Mouse (Mus musculus): ENCODE measurements around the gene Gfi1b. TPM values are rescaled to one million over a fixed set of nuclear protein-coding genes. Genes with fewer than 3 reads are reported as not detected.

Gene Gfi1b
- polyA plus RNA-seq, 1 experiment, result not detected

DNA sequence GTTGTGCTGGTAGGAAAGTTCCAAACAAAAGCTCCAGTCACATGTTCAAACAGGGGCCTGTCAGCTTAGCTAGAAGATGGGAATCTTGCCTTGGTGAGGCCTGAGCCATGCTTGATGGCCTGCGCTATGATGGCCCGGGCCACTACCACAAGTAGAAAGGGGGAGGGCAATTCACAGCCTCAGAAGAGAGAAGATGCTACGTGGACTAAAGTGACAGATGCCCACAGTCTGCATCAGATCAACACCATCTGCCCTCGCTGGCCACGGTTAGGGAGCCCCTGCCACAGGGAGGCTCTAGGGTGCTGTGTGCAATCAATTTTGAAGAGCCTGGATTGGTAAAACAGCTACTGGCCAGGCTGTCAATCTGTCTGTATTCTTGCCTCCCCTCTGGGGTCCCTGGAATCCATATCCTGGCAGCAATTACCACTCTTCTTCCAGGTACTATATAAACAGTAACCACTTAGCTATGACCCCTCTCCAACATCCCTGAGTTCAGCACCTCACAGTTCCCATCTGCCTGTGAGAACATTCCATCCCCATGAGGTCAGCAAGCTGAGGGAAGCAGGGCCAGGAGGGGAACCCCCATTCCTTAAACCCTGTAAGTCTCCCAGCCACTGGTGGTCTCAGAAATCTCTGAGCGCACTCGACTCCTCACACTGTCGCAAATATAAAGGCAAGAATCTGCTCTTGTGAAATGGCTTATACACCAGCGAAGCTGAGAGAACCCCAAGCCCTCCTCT lies 15.5 kb upstream of the Gfi1b start:
- peaks cover 4% of the 10 kb centered on the region for H3K27me3 ChIP-seq (ENCODE audit: control insufficient read depth, insufficient read depth, insufficient read length)

GRCm38 (mm10) chr2:28635199-28635598 lies 13.4 kb upstream of the Gfi1b start:
- Histone ChIP-seq H3K4me2 (ENCODE audit: low read depth) (no peak overlapping the region), H3K4me3 (no peak overlapping the region), H3K79me2 (ENCODE audit: control insufficient read depth, insufficient read depth) (no peaks in the 10 kb centered on the region), H3K27me3 (ENCODE audit: control insufficient read depth, insufficient read depth, insufficient read length) (peaks cover 4% of the 10 kb centered on the region), H3K36me3 (ENCODE audit: control insufficient read depth, insufficient read depth) (no peaks in the 10 kb centered on the region), H3ac (ENCODE audit: control insufficient read depth, insufficient read length) (no peak overlapping the region)
- TF ChIP-seq USF1 (IDR thresholded peaks at IDR 0.05; ENCODE audit: low read depth) (no peak), SRF (IDR thresholded peaks at IDR 0.05; ENCODE audit: control insufficient read depth, insufficient read length, low read depth) (no peak), REST (IDR thresholded peaks at IDR 0.05; ENCODE audit: insufficient read depth, insufficient read length) (no peak), TCF3 (IDR thresholded peaks at IDR 0.05; ENCODE audit: insufficient read length, low read depth) (no peak), MAX (IDR thresholded peaks at IDR 0.05; ENCODE audit: low read depth) (no peak), MYOD1 (IDR thresholded peaks at IDR 0.05; ENCODE audit: control insufficient read depth in 1 of 3, insufficient read length in 2 of 3, low read depth in 2 of 3) (no peak), CEBPB (IDR thresholded peaks at IDR 0.05; ENCODE audit: insufficient read depth, poor library complexity, severe bottlenecking) (no peak), MYOG (IDR thresholded peaks at IDR 0.05; ENCODE audit: control insufficient read depth in 1 of 3, insufficient read depth in 1 of 3, insufficient read length in 2 of 3, low read depth in 2 of 3) (no peak), TCF12 (IDR thresholded peaks at IDR 0.05; ENCODE audit: insufficient read depth, poor library complexity, severe bottlenecking) (no peak), E2F4 (IDR thresholded peaks at IDR 0.05; ENCODE audit: insufficient read depth) (no peak), POLR2AphosphoS2 (IDR thresholded peaks at IDR 0.05; ENCODE audit: insufficient read length, low read depth) (no peak), POLR2A (IDR thresholded peaks at IDR 0.05; ENCODE audit: insufficient read length, low read depth) (no peak)

More for the DNA sequence above, 15.5 kb upstream of the Gfi1b start:
- Histone ChIP-seq H3K4me3 (no peak overlapping the region), H3K79me2 (ENCODE audit: control insufficient read depth, insufficient read depth) (peaks cover 7% of the 10 kb centered on the region), H3K36me3 (ENCODE audit: control insufficient read depth, insufficient read depth) (no peaks in the 10 kb centered on the region), H3ac (ENCODE audit: control insufficient read depth, insufficient read length) (no peak overlapping the region), H3K4me2 (ENCODE audit: low read depth) (no peak overlapping the region)
- TF ChIP-seq MAX (IDR thresholded peaks at IDR 0.05; ENCODE audit: low read depth) (no peak), USF1 (IDR thresholded peaks at IDR 0.05; ENCODE audit: low read depth) (no peak), POLR2AphosphoS2 (IDR thresholded peaks at IDR 0.05; ENCODE audit: insufficient read length, low read depth) (no peak), MYOG (IDR thresholded peaks at IDR 0.05; ENCODE audit: control insufficient read depth in 1 of 3, insufficient read depth in 1 of 3, insufficient read length in 2 of 3, low read depth in 2 of 3) (no peak), REST (IDR thresholded peaks at IDR 0.05; ENCODE audit: insufficient read depth, insufficient read length) (no peak), E2F4 (IDR thresholded peaks at IDR 0.05; ENCODE audit: insufficient read depth) (no peak), TCF3 (IDR thresholded peaks at IDR 0.05; ENCODE audit: insufficient read length, low read depth) (no peak), MYOD1 (IDR thresholded peaks at IDR 0.05; ENCODE audit: control insufficient read depth in 1 of 3, insufficient read length in 2 of 3, low read depth in 2 of 3) (no peak), POLR2A (IDR thresholded peaks at IDR 0.05; ENCODE audit: insufficient read length, low read depth) (no peak), CEBPB (IDR thresholded peaks at IDR 0.05; ENCODE audit: insufficient read depth, poor library complexity, severe bottlenecking) (no peak), TCF12 (IDR thresholded peaks at IDR 0.05; ENCODE audit: insufficient read depth, poor library complexity, severe bottlenecking) (no peak), SRF (IDR thresholded peaks at IDR 0.05; ENCODE audit: control insufficient read depth, insufficient read length, low read depth) (no peak)

DNA sequence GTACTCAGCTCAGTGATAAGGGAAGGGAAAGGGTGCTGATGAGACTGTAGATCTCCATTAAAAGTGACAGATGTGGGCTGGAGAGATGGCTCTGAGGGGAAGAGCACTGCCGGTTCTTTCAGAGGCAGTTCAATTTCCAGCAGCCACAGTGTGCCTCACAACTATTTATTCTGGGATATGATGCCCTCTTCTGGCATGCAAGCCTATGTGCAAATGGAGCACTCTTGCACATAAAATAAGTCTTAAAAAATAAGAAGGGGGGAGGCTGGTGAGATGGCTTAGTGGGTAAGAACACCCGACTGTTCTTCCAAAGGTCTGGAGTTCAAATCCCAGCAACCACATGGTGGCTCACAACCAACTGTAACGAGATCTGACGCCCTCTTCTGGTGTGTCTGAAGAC lies 11.4 kb upstream of the Gfi1b start:
- Histone ChIP-seq H3K4me3 (no peak overlapping the region), H3K4me2 (ENCODE audit: low read depth) (no peak overlapping the region), H3K27me3 (ENCODE audit: control insufficient read depth, insufficient read depth, insufficient read length) (peaks cover 10% of the 10 kb centered on the region), H3K79me2 (ENCODE audit: control insufficient read depth, insufficient read depth) (no peaks in the 10 kb centered on the region), H3K36me3 (ENCODE audit: control insufficient read depth, insufficient read depth) (no peaks in the 10 kb centered on the region), H3ac (ENCODE audit: control insufficient read depth, insufficient read length) (no peak overlapping the region)
- TF ChIP-seq POLR2AphosphoS2 (IDR thresholded peaks at IDR 0.05; ENCODE audit: insufficient read length, low read depth), result no peak
- TF ChIP-seq TCF3 (IDR thresholded peaks at IDR 0.05; ENCODE audit: insufficient read length, low read depth), result no peak
- TF ChIP-seq E2F4 (IDR thresholded peaks at IDR 0.05; ENCODE audit: insufficient read depth), result no peak
- TF ChIP-seq REST (IDR thresholded peaks at IDR 0.05; ENCODE audit: insufficient read depth, insufficient read length), result no peak
- TF ChIP-seq MYOD1 (IDR thresholded peaks at IDR 0.05; ENCODE audit: control insufficient read depth in 1 of 3, insufficient read length in 2 of 3, low read depth in 2 of 3), result no peak
- no peak for TF ChIP-seq TCF12 (IDR thresholded peaks at IDR 0.05; ENCODE audit: insufficient read depth, poor library complexity, severe bottlenecking)
- no peak for TF ChIP-seq SRF (IDR thresholded peaks at IDR 0.05; ENCODE audit: control insufficient read depth, insufficient read length, low read depth)
- no peak for TF ChIP-seq MYOG (IDR thresholded peaks at IDR 0.05; ENCODE audit: control insufficient read depth in 1 of 3, insufficient read depth in 1 of 3, insufficient read length in 2 of 3, low read depth in 2 of 3)
- TF ChIP-seq CEBPB (IDR thresholded peaks at IDR 0.05; ENCODE audit: insufficient read depth, poor library complexity, severe bottlenecking), result no peak
- TF ChIP-seq POLR2A (IDR thresholded peaks at IDR 0.05; ENCODE audit: insufficient read length, low read depth), result no peak
- TF ChIP-seq USF1 (IDR thresholded peaks at IDR 0.05; ENCODE audit: low read depth), result no peak
- no peak for TF ChIP-seq MAX (IDR thresholded peaks at IDR 0.05; ENCODE audit: low read depth)

GRCm38 (mm10) chr2:28632626-28633025 lies 10.8 kb upstream of the Gfi1b start:
- H3K4me2 ChIP-seq (ENCODE audit: low read depth), result no peak overlapping the region
- no peak overlapping the region for H3ac ChIP-seq (ENCODE audit: control insufficient read depth, insufficient read length)
- H3K79me2 ChIP-seq (ENCODE audit: control insufficient read depth, insufficient read depth), result no peaks in the 10 kb centered on the region
- H3K36me3 ChIP-seq (ENCODE audit: control insufficient read depth, insufficient read depth), result no peaks in the 10 kb centered on the region
- peaks cover 12% of the 10 kb centered on the region for H3K27me3 ChIP-seq (ENCODE audit: control insufficient read depth, insufficient read depth, insufficient read length)
- TF ChIP-seq TCF12 (IDR thresholded peaks at IDR 0.05; ENCODE audit: insufficient read depth, poor library complexity, severe bottlenecking) (no peak), USF1 (IDR thresholded peaks at IDR 0.05; ENCODE audit: low read depth) (no peak), E2F4 (IDR thresholded peaks at IDR 0.05; ENCODE audit: insufficient read depth) (no peak), CEBPB (IDR thresholded peaks at IDR 0.05; ENCODE audit: insufficient read depth, poor library complexity, severe bottlenecking) (no peak), MYOD1 (IDR thresholded peaks at IDR 0.05; ENCODE audit: control insufficient read depth in 1 of 3, insufficient read length in 2 of 3, low read depth in 2 of 3) (no peak), MYOG (IDR thresholded peaks at IDR 0.05; ENCODE audit: control insufficient read depth in 1 of 3, insufficient read depth in 1 of 3, insufficient read length in 2 of 3, low read depth in 2 of 3) (no peak), POLR2AphosphoS2 (IDR thresholded peaks at IDR 0.05; ENCODE audit: insufficient read length, low read depth) (no peak), SRF (IDR thresholded peaks at IDR 0.05; ENCODE audit: control insufficient read depth, insufficient read length, low read depth) (no peak), MAX (IDR thresholded peaks at IDR 0.05; ENCODE audit: low read depth) (no peak), TCF3 (IDR thresholded peaks at IDR 0.05; ENCODE audit: insufficient read length, low read depth) (no peak), REST (IDR thresholded peaks at IDR 0.05; ENCODE audit: insufficient read depth, insufficient read length) (no peak), POLR2A (IDR thresholded peaks at IDR 0.05; ENCODE audit: insufficient read length, low read depth) (no peak)
- H3K4me3 ChIP-seq, result no peak overlapping the region
